Mouse (Mus musculus): ENCODE measurements around the gene Dynlt1f. TPM values are rescaled to one million over a fixed set of nuclear protein-coding genes. Genes with fewer than 3 reads are reported as not detected.
"Not testable (repeated sequence)": the region's sequence is repeated elsewhere in the genome, so short reads cannot be mapped to it uniquely, and the experiment has no call there.

The Dynlt1f gene
- polyA plus RNA-seq (2016; fragmentation: Nextera tagmentation; extraction: Ambion mirVana) = 103 and 105 TPM in 2 replicates

GRCm38 (mm10) chr17:6655567-6656281, at the start of gene Dynlt1f:
Gene Dynlt1f (minus strand): TSS chr17:6655900.
- WGBS (ENCODE audit: insufficient replicate concordance) = 2% methylated on average over 26 of the region's 33 CpGs
- ATAC-seq = peak; percentile 95

DNA sequence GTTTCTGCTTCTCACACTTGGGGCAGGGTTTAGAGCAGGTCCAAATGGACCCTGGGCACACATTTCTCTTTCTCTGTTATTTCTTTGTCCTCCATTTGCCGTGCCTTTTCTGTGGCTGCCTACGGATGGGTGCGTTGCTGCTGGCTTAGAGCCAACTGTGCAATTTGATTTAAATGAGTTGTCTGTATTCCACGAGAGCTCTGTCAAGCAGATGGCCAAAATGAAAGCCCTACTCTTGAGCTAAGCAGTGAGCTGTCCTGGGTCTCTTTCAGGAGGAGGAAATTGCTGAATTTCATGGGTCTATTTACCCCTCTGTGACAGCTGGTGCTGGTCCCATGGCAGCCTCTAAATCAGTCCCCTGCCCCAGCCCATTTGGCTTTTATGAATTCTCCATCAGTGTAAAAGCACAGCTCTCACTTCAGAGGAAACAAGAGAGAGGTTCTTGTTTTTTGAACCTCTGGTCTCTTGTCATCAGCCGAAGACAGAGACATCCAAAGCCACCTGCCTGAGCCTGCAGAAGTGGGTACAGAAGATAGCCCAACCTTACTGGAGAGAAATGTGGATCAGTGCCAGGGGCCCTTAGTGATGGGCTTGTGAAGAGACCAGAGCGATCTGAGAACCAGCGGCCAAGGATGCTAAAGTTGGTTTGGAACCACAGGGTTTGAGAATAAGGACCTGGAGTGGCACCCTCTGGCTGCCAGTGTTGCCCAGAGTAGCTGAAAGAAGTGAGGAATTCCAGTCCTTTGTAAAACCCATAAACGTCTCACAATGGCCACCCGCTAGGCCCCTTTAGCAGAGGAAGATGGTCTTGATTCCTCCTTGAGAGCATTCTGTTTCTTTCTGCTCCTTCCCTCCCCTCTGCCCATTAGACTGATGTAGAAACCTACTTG, 47.9 kb upstream of the Dynlt1f start:
- H3K27me3 ChIP-seq (replicated peaks); H3K27ac ChIP-seq; H3K4me1 ChIP-seq; ATAC-seq; H3K9ac ChIP-seq; H3K4me2 ChIP-seq; H3K9me3 ChIP-seq (replicated peaks); H3K4me3 ChIP-seq; H3K36me3 ChIP-seq: not testable (repeated sequence)
- WGBS (ENCODE audit: insufficient replicate concordance) = 68% methylated on average over 7 of the region's 9 CpGs

More at GRCm38 (mm10) chr17:6655567-6656281, at the start of gene Dynlt1f:
- H3K36me3 ChIP-seq; H3K9me3 ChIP-seq (replicated peaks); H3K27me3 ChIP-seq (replicated peaks); H3K4me1 ChIP-seq: not testable (repeated sequence)
- Histone ChIP-seq H3K4me2 (peak within 1 kb of the TSS; percentile 81), H3K27ac (peak within 1 kb of the TSS; percentile 66), H3K4me3 (peak within 1 kb of the TSS; percentile 67), H3K9ac (peak within 1 kb of the TSS; percentile 70)

DNA sequence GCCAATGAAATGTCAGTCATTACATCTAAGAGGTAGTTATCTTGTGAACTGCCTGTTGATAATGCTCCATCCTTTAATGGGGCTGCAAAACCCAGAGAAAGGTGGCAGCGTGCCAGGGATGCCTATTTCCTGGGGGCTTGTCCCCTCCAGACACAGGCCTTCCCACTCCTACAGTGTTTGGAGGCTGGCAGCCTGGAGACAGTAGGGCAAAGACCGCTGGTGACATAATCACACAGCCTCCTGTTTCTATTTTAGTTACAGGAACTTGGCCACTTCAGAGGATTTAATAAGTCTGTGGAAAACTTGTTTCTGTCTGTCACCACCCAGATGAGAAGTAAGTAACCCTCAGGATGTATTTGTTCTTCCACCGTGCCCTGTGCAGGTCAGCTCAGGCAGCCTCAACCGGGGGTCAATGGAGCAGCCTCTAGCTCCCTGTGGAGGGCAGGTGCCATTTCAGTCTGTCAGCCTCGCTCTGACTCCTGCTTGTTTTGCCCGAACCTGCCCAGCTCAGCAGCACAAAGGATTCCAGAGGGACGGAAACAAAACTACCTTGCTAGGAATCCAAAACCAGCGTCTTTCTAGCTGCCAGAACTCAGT, 47.0 kb upstream of the Dynlt1f start:
- not testable (repeated sequence) for H3K4me3 ChIP-seq; H3K4me2 ChIP-seq; H3K4me1 ChIP-seq; H3K27ac ChIP-seq; H3K9ac ChIP-seq; H3K9me3 ChIP-seq (replicated peaks); H3K36me3 ChIP-seq; ATAC-seq; H3K27me3 ChIP-seq (replicated peaks)
- WGBS (ENCODE audit: insufficient replicate concordance) = 38% methylated on average over 2 of the region's 8 CpGs

- ATAC-seq; H3K9me3 ChIP-seq (replicated peaks); H3K36me3 ChIP-seq; H3K4me1 ChIP-seq; H3K4me2 ChIP-seq; H3K4me3 ChIP-seq; H3K27ac ChIP-seq; H3K27me3 ChIP-seq (replicated peaks); H3K9ac ChIP-seq: not testable (repeated sequence)
- 59% methylated on average over 4 of the region's 7 CpGs for WGBS (ENCODE audit: insufficient replicate concordance)
Measured at GRCm38 (mm10) chr17:6700077-6700476, 44.4 kb upstream of the Dynlt1f start.

DNA sequence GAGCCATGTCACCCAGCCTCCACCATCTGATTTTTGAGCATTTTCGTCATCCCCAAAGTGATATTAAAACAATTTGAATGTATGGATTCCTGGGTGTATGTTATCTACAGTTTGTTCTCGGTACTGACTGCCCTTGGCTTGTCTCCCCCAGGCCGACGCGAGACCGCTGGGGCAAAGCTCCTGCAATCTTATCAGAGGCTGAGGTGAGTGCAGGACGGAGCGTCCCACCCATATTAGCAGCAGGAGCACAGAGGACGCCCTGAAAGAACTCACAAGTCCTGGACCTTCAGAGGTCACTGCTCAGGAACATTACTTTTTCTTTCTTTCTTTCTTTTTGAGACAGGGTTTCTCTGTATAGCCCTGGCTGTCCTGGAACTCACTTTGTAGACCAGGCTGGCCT, 43.8 kb upstream of the Dynlt1f start:
- ATAC-seq; H3K27ac ChIP-seq; H3K4me3 ChIP-seq; H3K4me1 ChIP-seq; H3K9me3 ChIP-seq (replicated peaks); H3K9ac ChIP-seq; H3K27me3 ChIP-seq (replicated peaks); H3K4me2 ChIP-seq; H3K36me3 ChIP-seq: not testable (repeated sequence)
- WGBS (ENCODE audit: insufficient replicate concordance) = 47% methylated on average over 8 of the region's 9 CpGs

DNA sequence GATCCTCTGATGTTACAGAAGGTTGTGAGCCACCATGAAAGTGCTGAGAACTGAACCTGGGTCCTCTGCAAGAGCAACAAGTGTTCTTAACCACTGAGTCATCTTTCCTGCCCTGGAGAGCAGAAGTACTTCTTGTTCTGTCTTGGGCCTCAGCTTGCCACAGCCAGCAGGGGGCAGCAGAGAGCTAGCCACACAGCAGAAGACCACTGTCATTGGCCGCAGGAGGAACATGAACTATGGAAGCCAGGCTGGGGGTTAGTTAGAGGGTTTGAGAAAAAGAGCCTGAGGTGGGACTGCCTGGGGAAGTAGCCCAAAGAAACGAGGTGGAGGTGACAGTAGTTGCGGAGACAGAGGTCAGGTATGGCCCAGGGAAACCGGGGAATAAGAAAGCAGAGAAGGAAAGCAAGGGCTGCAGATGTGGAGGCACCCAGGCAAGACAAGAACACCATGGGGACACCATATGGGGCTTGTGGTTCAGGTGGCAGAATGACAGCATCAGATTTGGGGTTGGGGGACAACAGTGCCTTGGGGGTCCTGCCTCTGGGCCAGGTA, 41.6 kb upstream of the Dynlt1f start:
- ATAC-seq, H3K4me2 ChIP-seq: not testable (repeated sequence)
- WGBS (ENCODE audit: insufficient replicate concordance) = 14% methylated on average over 4 of the region's 4 CpGs

GRCm38 (mm10) chr17:6696521-6696920, 40.8 kb upstream of the Dynlt1f start:
- not testable (repeated sequence) for H3K27me3 ChIP-seq (replicated peaks); H3K4me3 ChIP-seq; H3K4me1 ChIP-seq; H3K4me2 ChIP-seq; H3K36me3 ChIP-seq; ATAC-seq; H3K27ac ChIP-seq; H3K9me3 ChIP-seq (replicated peaks); H3K9ac ChIP-seq
- WGBS (ENCODE audit: insufficient replicate concordance) = 48% methylated on average over 8 of the region's 8 CpGs

More for the DNA sequence above, 41.6 kb upstream of the Dynlt1f start:
- H3K4me3 ChIP-seq; H3K4me1 ChIP-seq; H3K9ac ChIP-seq; H3K9me3 ChIP-seq (replicated peaks); H3K27ac ChIP-seq; H3K27me3 ChIP-seq (replicated peaks); H3K36me3 ChIP-seq: not testable (repeated sequence)

DNA sequence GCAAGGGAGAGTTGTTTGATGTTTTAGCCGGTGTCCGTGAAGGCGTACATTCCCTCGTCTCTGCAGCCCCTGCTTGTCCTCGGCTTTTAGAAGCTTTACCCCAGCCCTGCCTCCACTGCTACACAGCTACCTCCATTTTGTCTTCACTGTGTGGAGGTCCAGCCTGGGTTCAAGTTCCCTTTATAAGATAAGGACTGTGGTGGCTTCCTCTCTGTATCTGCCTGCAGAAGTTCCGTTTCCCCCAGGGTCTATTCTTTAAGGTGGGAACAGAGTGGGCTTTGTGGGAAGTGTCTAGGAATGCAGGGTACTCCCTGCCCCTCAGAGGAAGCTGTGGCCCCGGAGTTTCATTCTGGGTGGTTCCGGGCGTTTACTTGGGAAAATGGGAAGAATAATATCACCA, 40.0 kb upstream of the Dynlt1f start:
- H3K4me2 ChIP-seq; H3K36me3 ChIP-seq; H3K27ac ChIP-seq; ATAC-seq; H3K9me3 ChIP-seq (replicated peaks); H3K4me3 ChIP-seq; H3K4me1 ChIP-seq; H3K9ac ChIP-seq; H3K27me3 ChIP-seq (replicated peaks): not testable (repeated sequence)
- WGBS (ENCODE audit: insufficient replicate concordance) = 45% methylated on average over 9 of the region's 9 CpGs

GRCm38 (mm10) chr17:6691596-6691995, 35.9 kb upstream of the Dynlt1f start:
- H3K9ac ChIP-seq; H3K27me3 ChIP-seq (replicated peaks); H3K4me1 ChIP-seq; H3K4me2 ChIP-seq; ATAC-seq; H3K36me3 ChIP-seq; H3K4me3 ChIP-seq; H3K9me3 ChIP-seq (replicated peaks); H3K27ac ChIP-seq: not testable (repeated sequence)
- 4% methylated on average over 2 of the region's 2 CpGs for WGBS (ENCODE audit: insufficient replicate concordance)

- not testable (repeated sequence) for H3K4me1 ChIP-seq; H3K9me3 ChIP-seq (replicated peaks)
Measured at GRCm38 (mm10) chr17:6689344-6689743, 33.6 kb upstream of the Dynlt1f start.

GRCm38 (mm10) chr17:6686299-6686971, 30.7 kb upstream of the Dynlt1f start:
- not testable (repeated sequence) for ATAC-seq; H3K4me1 ChIP-seq; H3K9ac ChIP-seq; H3K4me3 ChIP-seq; H3K9me3 ChIP-seq (replicated peaks); H3K27me3 ChIP-seq (replicated peaks); H3K27ac ChIP-seq; H3K36me3 ChIP-seq; H3K4me2 ChIP-seq
- 80% methylated on average over 3 of the region's 4 CpGs for WGBS (ENCODE audit: insufficient replicate concordance)

More at GRCm38 (mm10) chr17:6689344-6689743, 33.6 kb upstream of the Dynlt1f start:
- H3K36me3 ChIP-seq; H3K4me2 ChIP-seq; ATAC-seq; H3K27ac ChIP-seq; H3K4me3 ChIP-seq; H3K9ac ChIP-seq; H3K27me3 ChIP-seq (replicated peaks): not testable (repeated sequence)
- 92% methylated on average over 2 of the region's 4 CpGs for WGBS (ENCODE audit: insufficient replicate concordance)
